Mouse (Mus musculus): ENCODE measurements at regions not wholly inside any gene's neighbourhood (a gene's known extent, or its start where the extent isn't known, plus 50 kb on each side); places are given as distances from the start of the nearest gene placed in this dataset.
A peak's percentile ranks its signal among the peaks of the same experiment; 100 is the strongest.

GRCm38 (mm10) chr8:127746456-127746855 is 611.9 kb upstream of the Nrp1 start:
- H3K27ac ChIP-seq (ENCODE audit: insufficient read depth, low read length) = no peak overlapping the region
- no peak overlapping the region for H3K4me3 ChIP-seq (ENCODE audit: insufficient read depth, low read length)
- TF ChIP-seq CTCF (IDR thresholded peaks at IDR 0.05; ENCODE audit: borderline replicate concordance, insufficient read depth, low read length) = no peak
- TF ChIP-seq POLR2A (IDR thresholded peaks at IDR 0.05; ENCODE audit: low read depth, low read length) = no peak
- H3K4me1 ChIP-seq (ENCODE audit: control insufficient read depth, insufficient read depth, low read length) = no peaks in the 10 kb centered on the region

GRCm38 (mm10) chr8:127752871-127753270 is 605.5 kb upstream of the Nrp1 start:
- H3K27ac ChIP-seq (ENCODE audit: insufficient read depth, low read length) = no peak overlapping the region
- TF ChIP-seq CTCF (IDR thresholded peaks at IDR 0.05; ENCODE audit: borderline replicate concordance, insufficient read depth, low read length) (0 out of 2 replicates have a peak, but pooled peaks have one; percentile 4), POLR2A (IDR thresholded peaks at IDR 0.05; ENCODE audit: low read depth, low read length) (no peak)
- H3K4me3 ChIP-seq (ENCODE audit: insufficient read depth, low read length) = no peak overlapping the region
- no peaks in the 10 kb centered on the region for H3K4me1 ChIP-seq (ENCODE audit: control insufficient read depth, insufficient read depth, low read length)

GRCm38 (mm10) chr8:127753793-127754565 is 604.4 kb upstream of the Nrp1 start:
- H3K4me3 ChIP-seq (ENCODE audit: insufficient read depth, low read length) = no peak overlapping the region
- H3K4me1 ChIP-seq (ENCODE audit: control insufficient read depth, insufficient read depth, low read length) = no peaks in the 10 kb centered on the region
- TF ChIP-seq POLR2A (IDR thresholded peaks at IDR 0.05; ENCODE audit: low read depth, low read length) (no peak), CTCF (IDR thresholded peaks at IDR 0.05; ENCODE audit: borderline replicate concordance, insufficient read depth, low read length) (no peak)
- no peak overlapping the region for H3K27ac ChIP-seq (ENCODE audit: insufficient read depth, low read length)

GRCm38 (mm10) chr8:127757396-127757795 is 601.0 kb upstream of the Nrp1 start:
- no peak overlapping the region for H3K4me3 ChIP-seq (ENCODE audit: insufficient read depth, low read length)
- no peaks in the 10 kb centered on the region for H3K4me1 ChIP-seq (ENCODE audit: control insufficient read depth, insufficient read depth, low read length)
- TF ChIP-seq CTCF (IDR thresholded peaks at IDR 0.05; ENCODE audit: borderline replicate concordance, insufficient read depth, low read length) (no peak), POLR2A (IDR thresholded peaks at IDR 0.05; ENCODE audit: low read depth, low read length) (no peak)
- H3K27ac ChIP-seq (ENCODE audit: insufficient read depth, low read length) = no peak overlapping the region

GRCm38 (mm10) chr8:127759906-127760305 is 598.5 kb upstream of the Nrp1 start:
- H3K27ac ChIP-seq (ENCODE audit: insufficient read depth, low read length) = no peak overlapping the region
- no peak overlapping the region for H3K4me3 ChIP-seq (ENCODE audit: insufficient read depth, low read length)
- TF ChIP-seq CTCF (IDR thresholded peaks at IDR 0.05; ENCODE audit: borderline replicate concordance, insufficient read depth, low read length) (no peak), POLR2A (IDR thresholded peaks at IDR 0.05; ENCODE audit: low read depth, low read length) (no peak)
- H3K4me1 ChIP-seq (ENCODE audit: control insufficient read depth, insufficient read depth, low read length) = no peaks in the 10 kb centered on the region

- H3K27ac ChIP-seq (ENCODE audit: insufficient read depth, low read length) = no peak overlapping the region
- TF ChIP-seq POLR2A (IDR thresholded peaks at IDR 0.05; ENCODE audit: low read depth, low read length) (no peak), CTCF (IDR thresholded peaks at IDR 0.05; ENCODE audit: borderline replicate concordance, insufficient read depth, low read length) (no peak)
- no peak overlapping the region for H3K4me3 ChIP-seq (ENCODE audit: insufficient read depth, low read length)
- no peaks in the 10 kb centered on the region for H3K4me1 ChIP-seq (ENCODE audit: control insufficient read depth, insufficient read depth, low read length)
Observed at GRCm38 (mm10) chr8:127765199-127765598, 593.2 kb upstream of the Nrp1 start.

- H3K27ac ChIP-seq (ENCODE audit: insufficient read depth, low read length) = no peak overlapping the region
- H3K4me1 ChIP-seq (ENCODE audit: control insufficient read depth, insufficient read depth, low read length) = no peaks in the 10 kb centered on the region
- no peak overlapping the region for H3K4me3 ChIP-seq (ENCODE audit: insufficient read depth, low read length)
- no peak for TF ChIP-seq POLR2A (IDR thresholded peaks at IDR 0.05; ENCODE audit: low read depth, low read length)
Observed at GRCm38 (mm10) chr8:127768311-127768710, 590.1 kb upstream of the Nrp1 start.

- no peak overlapping the region for H3K4me3 ChIP-seq (ENCODE audit: insufficient read depth, low read length)
- TF ChIP-seq POLR2A (IDR thresholded peaks at IDR 0.05; ENCODE audit: low read depth, low read length) (no peak), CTCF (IDR thresholded peaks at IDR 0.05; ENCODE audit: borderline replicate concordance, insufficient read depth, low read length) (no peak)
- no peak overlapping the region for H3K27ac ChIP-seq (ENCODE audit: insufficient read depth, low read length)
- H3K4me1 ChIP-seq (ENCODE audit: control insufficient read depth, insufficient read depth, low read length) = no peaks in the 10 kb centered on the region
Observed at GRCm38 (mm10) chr8:127769651-127770050, 588.8 kb upstream of the Nrp1 start.

GRCm38 (mm10) chr8:127771781-127772180 is 586.6 kb upstream of the Nrp1 start:
- Histone ChIP-seq H3K4me3 (ENCODE audit: insufficient read depth, low read length) (no peak overlapping the region), H3K27ac (ENCODE audit: insufficient read depth, low read length) (no peak overlapping the region), H3K4me1 (ENCODE audit: control insufficient read depth, insufficient read depth, low read length) (no peaks in the 10 kb centered on the region)
- no peak for TF ChIP-seq POLR2A (IDR thresholded peaks at IDR 0.05; ENCODE audit: low read depth, low read length)
- no peak for TF ChIP-seq CTCF (IDR thresholded peaks at IDR 0.05; ENCODE audit: borderline replicate concordance, insufficient read depth, low read length)

GRCm38 (mm10) chr8:127772415-127772814 is 586.0 kb upstream of the Nrp1 start:
- Histone ChIP-seq H3K4me1 (ENCODE audit: control insufficient read depth, insufficient read depth, low read length) (no peaks in the 10 kb centered on the region), H3K27ac (ENCODE audit: insufficient read depth, low read length) (no peak overlapping the region), H3K4me3 (ENCODE audit: insufficient read depth, low read length) (no peak overlapping the region)
- no peak for TF ChIP-seq CTCF (IDR thresholded peaks at IDR 0.05; ENCODE audit: borderline replicate concordance, insufficient read depth, low read length)
- TF ChIP-seq POLR2A (IDR thresholded peaks at IDR 0.05; ENCODE audit: low read depth, low read length) = no peak
